Mouse (Mus musculus): ENCODE results near the gene Dnajb11. TPM values are rescaled to one million over a fixed set of nuclear protein-coding genes. Genes with fewer than 3 reads are reported as not detected.

Dnajb11 gene
- total RNA-seq, 2 experiments from 2014 or later = 36.3 to 36.7 TPM

DNA sequence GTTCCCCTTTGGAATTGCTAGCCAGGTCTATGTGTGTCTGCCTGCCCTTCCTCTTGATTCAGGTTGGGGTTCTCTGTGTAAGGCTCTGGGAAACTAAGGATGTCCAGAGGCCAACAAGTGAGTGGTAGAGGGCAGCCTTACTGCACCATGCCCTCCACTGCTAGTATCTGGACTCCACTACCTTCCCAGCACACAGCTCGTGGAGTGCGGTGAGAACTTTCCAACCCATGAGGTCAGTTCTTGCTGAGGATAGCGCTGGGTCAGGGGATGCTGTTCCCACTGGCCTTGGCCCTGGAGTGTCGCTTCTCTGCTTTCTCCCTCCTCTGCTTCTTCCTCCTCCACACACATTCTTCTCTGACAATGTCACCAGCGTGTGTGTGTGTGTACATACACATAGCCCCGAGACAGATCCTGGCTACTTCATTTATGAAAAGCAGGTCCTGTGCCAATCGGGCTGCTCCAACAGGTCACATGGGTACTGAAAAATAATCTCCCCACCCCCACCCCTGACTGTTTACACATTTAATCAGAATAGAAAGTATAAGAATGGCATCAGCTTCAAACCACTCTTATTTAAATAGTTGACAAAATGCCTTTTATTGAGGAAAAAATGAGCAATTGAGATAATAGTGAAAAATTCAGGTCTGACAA lies 22.4 kb downstream of the Dnajb11 start:
- intact Hi-C loops (cut with DNase I) = loop anchor here (5.0 kb wide), 1 partner anchor 167 kb away; no protein-coding TSS in a partner anchor
- DNase-seq = no peak

DNA sequence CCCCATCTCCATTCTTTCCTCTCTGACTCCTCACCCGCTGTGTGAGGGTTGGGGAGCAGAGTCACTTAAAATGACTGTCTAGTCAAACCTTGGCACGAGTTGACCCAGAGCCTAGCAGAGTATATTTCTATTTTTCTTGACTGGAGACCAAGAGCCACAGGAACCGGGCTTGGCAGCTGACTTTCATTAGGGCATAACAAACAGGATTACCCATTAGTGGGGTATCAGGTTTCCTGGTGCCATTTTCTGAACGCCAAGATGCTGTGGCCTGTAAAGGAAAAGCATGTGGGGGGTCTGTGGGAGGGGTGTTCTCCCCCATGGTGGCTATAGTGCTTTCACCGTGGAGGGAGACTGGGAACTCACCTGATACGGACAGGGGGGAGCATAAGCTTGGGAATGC lies 23.3 kb downstream of the Dnajb11 start:
- no peak for DNase-seq
- intact Hi-C loops (cut with DNase I) = no loop called here

GRCm38 (mm10) chr16:22881487-22881886 lies 23.8 kb downstream of the Dnajb11 start:
- DNase-seq = no peak
- intact Hi-C loops (cut with DNase I) = no loop called here

DNA sequence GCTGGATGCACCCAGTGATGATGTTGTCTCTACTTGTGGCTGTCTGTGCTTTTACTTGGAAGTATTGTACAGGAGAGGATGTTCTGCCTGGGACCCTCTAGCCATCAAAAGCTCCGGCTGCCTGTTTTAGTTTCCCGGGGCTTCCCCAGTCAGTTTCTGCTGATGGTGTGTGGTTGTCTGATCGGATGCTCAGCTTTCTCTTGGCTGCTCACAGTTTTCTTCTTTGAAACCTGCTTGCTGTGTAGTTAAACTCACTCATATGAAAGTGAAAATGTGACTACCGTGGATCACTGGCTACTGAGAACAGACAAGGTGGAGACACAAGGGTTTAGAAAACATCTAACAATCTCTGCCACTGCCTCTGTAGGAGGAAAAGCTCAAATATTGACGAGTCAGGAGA lies 25.8 kb downstream of the Dnajb11 start:
- intact Hi-C loops (cut with DNase I) = no loop called here
- DNase-seq = no peak

- intact Hi-C loops (cut with DNase I) = no loop called here
Measured at GRCm38 (mm10) chr16:22885356-22885755, 27.7 kb downstream of the Dnajb11 start.

GRCm38 (mm10) chr16:22886726-22887125 lies 29.1 kb downstream of the Dnajb11 start:
- intact Hi-C loops (cut with DNase I) = no loop called here

More at GRCm38 (mm10) chr16:22885356-22885755, 27.7 kb downstream of the Dnajb11 start:
- DNase-seq = no peak

DNA sequence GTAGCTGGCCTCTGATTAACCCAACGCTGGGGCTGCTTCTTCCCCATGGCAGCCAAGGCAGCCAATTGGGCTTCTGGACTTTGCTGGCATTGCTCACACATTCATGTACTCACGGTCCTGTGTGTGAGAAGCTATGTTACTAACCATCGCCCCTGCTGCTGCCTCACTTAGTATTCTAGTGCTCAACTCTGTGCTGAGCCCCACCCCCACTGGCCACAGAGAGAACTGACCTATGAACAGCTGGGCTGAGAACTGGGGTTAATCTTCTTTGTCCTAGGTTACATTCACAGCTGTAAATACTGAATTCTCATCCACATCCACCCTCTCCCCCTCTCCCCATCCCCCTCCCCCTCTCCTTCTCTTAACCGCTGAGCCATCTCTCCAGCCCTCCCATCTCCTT lies 31.2 kb downstream of the Dnajb11 start:
- DNase-seq = no peak
- intact Hi-C loops (cut with DNase I) = no loop called here

More at GRCm38 (mm10) chr16:22886726-22887125, 29.1 kb downstream of the Dnajb11 start:
- DNase-seq = no peak

DNA sequence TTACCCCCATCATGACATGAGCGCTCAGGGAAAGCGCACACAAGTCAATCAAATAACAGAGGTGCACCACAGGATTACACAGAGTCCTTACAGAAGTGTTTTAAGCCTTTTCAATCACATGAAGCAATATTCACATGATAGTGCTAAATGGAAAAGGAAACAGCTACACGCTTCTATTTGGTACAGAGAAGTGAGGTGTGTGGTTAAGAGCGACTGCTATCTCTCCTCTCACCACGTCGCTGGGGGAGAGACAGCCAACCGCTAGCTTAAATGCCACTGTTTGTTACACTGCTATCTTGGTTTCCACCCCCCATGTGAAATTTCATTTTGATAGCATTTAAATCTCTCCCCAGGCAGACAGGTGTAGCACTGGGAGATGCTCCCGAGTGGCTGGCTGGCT lies 32.1 kb downstream of the Dnajb11 start:
- DNase-seq = no peak
- intact Hi-C loops (cut with DNase I) = no loop called here

GRCm38 (mm10) chr16:22890683-22891510 lies 33.3 kb downstream of the Dnajb11 start, which contains the start of gene Ahsg:
Gene Ahsg, plus strand, starts transcription at chr16:22891277.
- intact Hi-C loops (cut with DNase I) = no loop called here
- DNase-seq = no peak

DNA sequence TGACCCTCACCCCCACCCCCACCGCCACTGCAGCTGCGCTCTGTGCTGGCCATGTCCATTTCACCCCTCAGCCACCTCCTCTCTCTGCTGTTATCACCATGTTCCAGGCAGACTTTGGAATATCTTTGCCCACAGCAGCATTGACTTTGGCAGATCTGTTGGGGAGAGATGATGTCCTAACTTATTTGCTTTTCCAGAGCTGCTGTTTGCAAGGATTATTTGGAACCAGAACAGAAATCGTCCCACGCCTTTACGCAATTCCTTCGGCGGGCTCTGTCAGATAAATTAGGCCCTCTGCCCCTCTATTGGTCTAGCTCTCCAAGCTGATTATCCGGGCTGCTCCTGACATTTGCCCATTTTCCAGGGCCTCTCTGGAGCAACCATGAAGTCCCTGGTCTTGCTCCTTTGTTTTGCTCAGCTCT lies 34.1 kb downstream of the Dnajb11 start:
- intact Hi-C loops (cut with DNase I) = no loop called here
- no peak for DNase-seq

DNA sequence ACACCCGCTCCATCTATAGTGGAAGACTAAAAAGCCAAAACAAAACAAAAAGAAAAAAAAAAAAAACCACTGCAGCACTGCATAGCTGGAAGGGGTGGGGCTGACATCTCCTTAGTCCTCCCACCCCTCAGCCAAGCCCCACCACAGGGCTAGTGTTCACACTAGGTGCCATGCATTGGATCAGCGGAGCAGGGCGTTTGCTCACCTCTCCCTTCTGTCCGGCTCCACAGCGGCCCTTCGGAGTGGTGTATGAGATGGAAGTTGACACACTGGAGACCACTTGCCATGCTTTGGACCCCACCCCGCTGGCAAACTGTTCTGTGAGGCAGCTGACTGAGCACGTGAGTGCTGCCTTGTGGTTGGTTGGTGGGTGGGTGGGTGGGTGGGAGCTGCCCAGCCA lies 36.5 kb downstream of the Dnajb11 start:
- intact Hi-C loops (cut with DNase I) = no loop called here

GRCm38 (mm10) chr16:22896618-22897017 lies 39.0 kb downstream of the Dnajb11 start:
- intact Hi-C loops (cut with DNase I) = no loop called here
- no peak for DNase-seq

More for the DNA sequence above, 36.5 kb downstream of the Dnajb11 start:
- no peak for DNase-seq

DNA sequence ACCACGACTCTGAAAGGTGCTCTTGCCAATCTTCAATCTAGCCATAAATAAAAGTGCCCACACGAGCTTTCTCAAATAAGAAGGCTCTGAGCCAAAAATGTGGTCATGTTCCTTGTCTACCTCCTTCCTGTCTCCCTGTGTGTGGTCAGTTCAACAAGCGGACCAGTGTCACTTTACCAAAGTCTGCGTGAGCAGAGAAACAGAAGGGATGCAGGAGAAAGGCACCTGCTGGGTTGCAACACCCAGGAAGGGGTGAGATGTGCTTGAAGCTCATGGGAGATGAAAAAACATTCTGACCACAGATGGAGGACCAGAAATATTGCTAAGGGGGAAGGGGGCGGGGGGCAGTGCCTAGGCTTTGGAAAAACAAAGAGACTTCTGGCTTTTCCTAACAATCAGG lies 41.7 kb downstream of the Dnajb11 start:
- intact Hi-C loops (cut with DNase I) = no loop called here
- no peak for DNase-seq

GRCm38 (mm10) chr16:22899866-22900570 lies 42.4 kb downstream of the Dnajb11 start:
- intact Hi-C loops (cut with DNase I) = no loop called here
- no peak for DNase-seq

- no peak for DNase-seq
- intact Hi-C loops (cut with DNase I) = no loop called here
Measured at GRCm38 (mm10) chr16:22901326-22901725, 43.7 kb downstream of the Dnajb11 start.

- intact Hi-C loops (cut with DNase I) = no loop called here
- no peak for DNase-seq
Measured at GRCm38 (mm10) chr16:22909290-22909689, 51.6 kb downstream of the Dnajb11 start.

- intact Hi-C loops (cut with DNase I) = no loop called here
Measured at GRCm38 (mm10) chr16:22911986-22912385, 54.3 kb downstream of the Dnajb11 start.

DNA sequence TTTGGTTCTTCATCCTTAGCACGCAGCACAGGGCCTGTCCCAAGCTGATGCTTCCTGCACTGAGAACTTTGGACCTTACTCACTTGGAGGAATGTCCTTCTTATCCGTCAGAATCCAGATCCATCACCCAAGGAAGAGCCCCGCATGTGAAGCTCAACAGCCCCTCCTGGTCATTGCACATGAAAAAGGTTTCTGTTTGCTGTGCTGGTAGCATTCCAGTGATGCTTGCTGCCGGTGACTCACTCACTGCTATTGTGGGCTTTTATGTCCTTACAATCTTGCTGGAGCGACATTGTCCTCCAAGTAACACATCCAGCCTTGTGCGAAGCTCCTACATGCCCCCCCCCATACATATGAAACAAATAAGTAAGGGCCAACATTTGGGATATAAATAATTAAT lies 55.2 kb downstream of the Dnajb11 start:
- no peak for DNase-seq
- intact Hi-C loops (cut with DNase I) = no loop called here

More at GRCm38 (mm10) chr16:22911986-22912385, 54.3 kb downstream of the Dnajb11 start:
- DNase-seq = no peak

- intact Hi-C loops (cut with DNase I) = no loop called here
- no peak for DNase-seq
Measured at GRCm38 (mm10) chr16:22914276-22914675, 56.6 kb downstream of the Dnajb11 start.

- no peak for DNase-seq
- intact Hi-C loops (cut with DNase I) = no loop called here
Measured at GRCm38 (mm10) chr16:22918034-22918433, 60.4 kb downstream of the Dnajb11 start, which contains the start of gene Fetub. Gene Fetub, plus strand, starts transcription at chr16:22918334.

All from gastrocnemius, postnatal 36 days (tissue).